Mouse (Mus musculus) liver, adult 2 months (tissue): ENCODE results near the gene Gda.

Experiments
- CTCF ChIP-seq: fragments of 200-500 bp; IDR thresholded peaks from 2 replicates; pipeline ENCODE4 v1.5.1; 2011; ENCODE audit warnings: low read depth, low read length, control low read depth
- POLR2A ChIP-seq: fragments of 200-500 bp; IDR thresholded peaks from 2 replicates; pipeline ENCODE4 v1.6.1; 2011; ENCODE audit warnings: low read length, control low read depth; ENCODE audit not compliant: insufficient read depth; ENCODE audit errors: extremely low read depth

GRCm38 (mm10) chr19:21418418-21418817, 54.8 kb downstream of the Gda start:
- TF ChIP-seq CTCF, result no peak
- no peak for TF ChIP-seq POLR2A
